Mouse (Mus musculus) kidney, adult 18-20 months (tissue): ENCODE measurements around the gene Rfng.
"Not testable (repeated sequence)": the region's sequence is repeated elsewhere in the genome, so short reads cannot be mapped to it uniquely, and the experiment has no call there.

Experiments
- DNase-seq: peaks from one replicate; pipeline ENCODE4 v3.0.0; 2021

The Rfng gene

DNA sequence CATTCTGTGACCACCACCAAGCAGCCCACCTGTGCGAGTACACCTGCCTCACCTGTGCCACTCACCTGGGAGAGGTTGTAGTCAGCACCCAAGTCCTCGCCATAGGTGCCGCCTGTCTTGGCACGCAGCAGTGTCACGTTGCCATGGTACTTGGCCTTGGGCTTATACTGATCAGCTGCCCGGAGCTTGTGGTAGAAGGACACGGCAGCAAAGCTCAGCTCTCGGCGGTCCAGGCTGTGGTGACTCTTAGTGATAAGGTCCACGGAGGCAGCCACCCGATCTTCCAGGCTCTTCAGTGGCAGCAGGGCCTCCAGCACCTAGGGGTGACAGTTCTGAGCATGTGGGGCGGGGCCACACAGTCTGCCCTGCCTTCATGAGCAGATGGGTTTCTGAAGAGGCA, 24.0 kb upstream of the Rfng start:
- no peak for DNase-seq

DNA sequence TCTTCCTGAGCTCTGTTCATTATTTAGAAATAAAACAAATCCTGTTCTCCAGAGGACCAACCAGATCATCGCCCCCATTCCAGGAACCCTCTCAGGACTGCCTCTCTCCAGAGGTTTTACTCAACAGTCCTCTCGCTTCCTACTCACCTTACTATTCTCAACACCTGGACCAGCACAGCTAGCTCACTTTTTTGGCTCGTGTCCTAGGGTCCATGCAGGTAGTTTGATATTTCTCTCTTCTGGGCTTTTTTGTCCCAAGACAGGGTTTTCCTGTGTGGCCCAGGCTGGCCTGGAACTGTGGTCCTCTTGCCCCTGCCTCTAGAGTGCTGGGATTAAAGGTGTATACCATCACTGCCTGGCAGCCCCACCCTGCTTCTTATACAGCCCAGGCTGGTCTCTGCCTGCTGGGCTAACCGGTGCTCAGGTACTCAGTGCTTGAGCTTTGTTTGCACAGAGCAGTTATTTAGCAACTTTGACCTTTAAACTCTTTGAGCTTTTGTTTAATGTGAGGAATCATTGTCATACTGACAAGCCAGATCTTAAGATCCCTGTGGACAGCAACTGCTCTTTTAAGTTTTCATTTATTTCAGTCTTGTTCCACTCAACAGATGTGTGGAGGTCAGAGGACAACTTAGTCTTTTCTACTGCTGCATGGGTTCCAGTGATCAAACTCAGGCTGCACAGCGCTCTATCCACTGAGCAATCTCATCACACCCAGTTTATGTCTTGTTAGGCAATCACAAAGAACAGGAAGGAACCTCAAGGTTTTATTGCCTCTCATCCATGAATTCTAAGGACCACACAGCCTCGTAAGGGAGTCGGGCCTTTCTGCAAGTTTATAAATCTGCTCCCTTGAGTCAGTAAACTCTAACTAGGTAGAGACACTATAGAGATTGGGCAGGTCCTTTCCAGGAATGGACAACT, 21.6 kb upstream of the Rfng start:
- DNase-seq = no peak

DNA sequence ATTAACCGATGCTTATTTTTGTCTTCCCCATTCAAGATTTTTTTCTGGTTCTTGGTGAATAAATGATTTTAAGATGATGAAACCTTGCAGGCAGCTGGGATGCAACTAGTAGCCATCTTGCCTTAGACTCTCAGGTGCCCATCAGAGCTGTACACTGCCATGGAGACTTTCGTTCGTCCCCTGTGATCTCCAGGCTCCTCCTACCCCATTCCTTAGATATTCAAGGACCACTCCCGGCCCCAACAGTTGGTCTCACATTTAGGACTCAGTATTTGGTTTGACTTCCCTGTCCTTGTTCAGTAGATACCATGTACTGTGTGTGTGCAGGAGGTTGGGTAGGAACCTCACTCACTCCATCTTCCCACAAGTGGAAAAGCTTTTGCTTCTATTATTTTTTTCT, 20.8 kb upstream of the Rfng start:
- DNase-seq = no peak

DNA sequence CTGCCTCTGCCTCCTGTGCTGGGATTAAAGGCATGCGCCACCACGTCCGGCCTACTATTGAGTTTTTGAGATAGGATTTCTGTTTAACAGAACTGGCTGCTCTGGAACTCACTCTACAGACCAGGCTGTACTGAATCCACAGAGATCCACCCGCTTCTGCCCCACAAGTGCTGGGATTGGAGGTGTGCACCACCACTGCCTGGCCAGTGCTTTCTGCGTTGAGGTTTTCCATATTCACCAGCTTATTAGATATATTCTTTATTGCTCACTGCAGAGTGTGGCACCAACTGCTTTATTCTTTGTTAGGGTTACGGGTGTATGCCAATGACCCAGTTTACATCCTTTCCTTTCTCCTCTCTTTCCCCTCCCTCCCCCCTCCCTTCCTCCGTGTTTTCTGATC, 20.3 kb upstream of the Rfng start:
- DNase-seq = no peak

DNA sequence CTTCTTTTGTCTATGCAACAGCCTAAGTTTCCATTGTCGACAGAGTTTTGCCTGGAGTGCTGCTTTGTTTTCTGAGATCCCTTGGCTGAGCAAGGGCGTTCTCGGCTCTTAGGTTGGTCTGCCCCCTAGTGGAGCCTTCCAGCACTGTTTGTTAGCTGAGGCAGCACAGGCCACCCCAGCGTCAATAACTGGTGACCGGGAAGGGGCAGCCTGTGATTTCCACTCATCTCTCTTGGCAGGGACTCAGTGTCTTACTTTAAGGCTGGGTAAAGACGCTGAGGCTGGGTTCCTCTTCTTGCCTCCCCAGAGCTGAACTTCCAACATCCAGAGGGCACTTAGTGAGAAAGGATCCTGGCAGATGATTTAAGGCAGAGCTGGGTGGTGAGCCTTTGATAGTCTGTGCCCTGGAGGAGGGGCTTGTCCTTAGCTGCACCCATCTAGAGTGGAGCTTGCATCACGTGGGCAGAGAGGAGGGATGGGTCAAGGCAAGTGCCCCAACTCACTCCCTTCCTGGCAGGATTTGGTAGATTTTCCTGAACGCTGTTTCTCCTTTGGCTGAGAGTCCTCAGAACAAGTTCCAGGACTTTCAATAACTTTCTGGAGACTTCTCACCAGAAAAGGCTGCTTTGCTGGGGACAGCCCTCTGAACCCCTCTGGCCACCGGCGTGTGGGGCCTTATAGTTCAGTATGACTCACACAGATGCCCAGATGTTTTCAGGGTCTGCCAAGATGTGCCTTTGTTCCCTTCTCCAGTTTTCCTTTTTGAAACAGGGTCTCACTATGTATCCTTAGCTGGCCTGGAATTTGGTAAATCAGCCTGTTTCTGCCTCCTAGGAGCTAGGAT, 16.3 kb upstream of the Rfng start:
- peak; percentile 93 for DNase-seq

DNA sequence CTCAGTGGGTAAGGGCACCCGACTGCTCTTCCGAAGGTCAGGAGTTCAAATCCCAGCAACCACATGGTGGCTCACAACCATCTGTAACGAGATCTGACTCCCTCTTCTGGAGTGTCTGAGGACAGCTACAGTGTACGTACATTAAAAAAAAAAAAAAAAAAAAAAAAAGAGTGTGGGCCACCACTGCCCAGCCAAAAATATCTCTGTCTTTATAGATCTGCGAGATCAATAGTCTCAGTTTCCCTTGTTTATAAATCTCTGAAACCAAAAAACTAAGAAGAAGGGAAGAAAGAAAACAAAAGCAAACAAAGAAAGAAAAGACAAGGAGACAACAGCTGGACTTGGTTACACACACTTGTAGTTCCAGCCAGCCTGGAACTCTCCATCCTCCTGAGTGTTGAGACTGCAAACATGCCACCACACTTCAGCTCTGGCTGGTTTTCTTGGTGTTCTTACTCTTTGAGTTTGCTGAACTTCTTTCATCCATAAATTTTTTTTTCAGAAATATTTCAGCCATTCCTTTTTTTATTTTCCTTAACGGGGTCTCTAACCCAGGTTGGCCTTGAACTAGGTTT, 15.4 kb upstream of the Rfng start:
- no peak for DNase-seq

DNA sequence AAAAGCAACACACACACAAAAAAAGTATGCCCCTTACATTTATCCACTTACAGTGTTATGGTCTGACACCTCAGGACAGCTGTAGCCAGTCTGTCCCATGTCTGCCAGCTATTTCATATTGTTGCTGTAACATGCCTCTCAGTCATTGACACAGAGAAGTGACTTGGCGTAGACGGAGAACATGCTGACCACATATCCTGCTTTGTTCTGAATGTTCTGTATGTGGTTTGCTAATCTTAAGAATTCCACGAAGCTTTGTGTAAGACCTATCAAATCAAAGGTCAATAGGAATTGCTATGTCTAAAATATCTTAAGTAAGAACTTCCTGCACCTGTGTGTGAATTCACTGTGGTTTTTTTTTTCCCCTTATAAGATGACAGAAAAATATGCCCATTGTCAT, 14.2 kb upstream of the Rfng start:
- no peak for DNase-seq

DNA sequence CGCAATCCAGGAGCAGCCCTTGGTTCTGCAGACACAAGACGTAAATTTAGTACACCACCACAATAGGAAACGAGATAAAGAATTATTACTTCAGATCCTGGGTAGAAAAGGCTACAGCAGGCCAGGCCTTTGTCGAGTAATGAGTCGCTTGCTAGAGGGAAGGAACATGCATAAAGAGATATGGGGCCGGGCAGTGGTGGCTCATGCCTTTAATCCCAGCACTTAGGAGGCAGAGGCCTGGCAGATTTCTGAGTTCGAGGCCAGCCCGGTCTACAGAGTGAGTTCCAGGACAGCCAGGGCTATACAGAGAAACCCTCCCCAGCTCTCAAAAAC, 12.6 kb upstream of the Rfng start:
- DNase-seq = no peak

DNA sequence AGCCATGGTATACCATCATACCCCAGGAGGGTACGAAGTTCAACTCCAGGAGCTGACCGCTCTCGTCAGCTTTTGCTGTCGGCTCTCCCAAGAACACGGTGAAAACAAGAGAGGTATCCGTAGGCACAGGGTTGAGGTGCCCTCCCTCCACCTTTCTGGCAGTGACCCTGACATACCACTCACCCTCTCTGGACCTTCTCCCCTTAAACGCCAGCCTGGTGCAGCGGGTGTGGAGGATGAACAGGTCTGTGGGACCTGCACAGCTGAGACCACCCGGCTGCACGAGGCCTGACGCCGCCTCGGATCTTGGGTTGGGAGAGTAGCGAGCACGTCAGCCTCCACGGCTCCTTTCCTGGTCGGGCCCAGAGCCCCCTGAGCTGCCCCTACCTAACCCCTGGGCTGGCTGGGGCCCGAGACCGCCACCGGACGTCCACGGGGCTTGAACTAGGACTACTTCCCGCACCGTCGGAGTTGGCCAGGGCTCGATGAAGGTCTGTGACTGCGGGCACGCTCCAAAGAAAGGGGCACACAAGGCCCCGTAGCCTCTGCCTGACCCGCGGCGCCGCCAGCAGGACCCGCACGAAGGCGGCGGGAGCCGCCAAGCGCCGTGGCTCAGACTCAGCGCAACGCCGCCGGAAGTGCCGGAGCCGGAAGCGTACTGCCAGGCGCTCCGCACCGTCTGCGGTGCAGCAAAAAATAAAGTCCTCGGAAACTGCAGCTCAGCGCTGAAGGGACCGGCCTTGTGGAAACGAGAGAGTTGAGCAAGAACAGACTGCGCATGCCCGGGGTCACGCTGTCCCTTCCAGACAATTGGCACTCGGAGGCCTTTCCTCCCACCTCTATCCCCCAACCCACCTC, 12.0 kb upstream of the Rfng start, which contains the start of gene Dus1l:
Gene Dus1l (minus strand): TSS at position 648 of the 858 bp plus-strand sequence.
- DNase-seq = peak; percentile 98

DNA sequence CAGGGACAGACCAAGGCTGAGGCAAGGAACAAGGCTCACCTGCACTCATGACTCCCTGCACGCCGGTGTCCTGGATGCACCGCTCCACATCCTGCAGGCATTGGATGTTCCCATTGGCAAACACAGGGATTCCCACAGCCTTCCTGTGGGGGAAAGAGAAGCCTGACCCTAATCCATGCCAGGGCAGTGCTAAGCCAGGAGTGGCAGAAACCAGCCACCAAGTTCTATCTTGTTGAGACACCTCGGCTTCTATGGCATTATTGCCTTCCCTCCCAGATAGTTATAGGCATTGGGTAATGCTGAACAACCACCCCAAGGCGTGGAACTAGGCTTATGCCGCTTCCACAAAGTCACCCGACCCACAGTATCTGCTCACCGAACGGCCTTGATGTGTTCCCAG, 8.6 kb upstream of the Rfng start:
- DNase-seq = no peak

DNA sequence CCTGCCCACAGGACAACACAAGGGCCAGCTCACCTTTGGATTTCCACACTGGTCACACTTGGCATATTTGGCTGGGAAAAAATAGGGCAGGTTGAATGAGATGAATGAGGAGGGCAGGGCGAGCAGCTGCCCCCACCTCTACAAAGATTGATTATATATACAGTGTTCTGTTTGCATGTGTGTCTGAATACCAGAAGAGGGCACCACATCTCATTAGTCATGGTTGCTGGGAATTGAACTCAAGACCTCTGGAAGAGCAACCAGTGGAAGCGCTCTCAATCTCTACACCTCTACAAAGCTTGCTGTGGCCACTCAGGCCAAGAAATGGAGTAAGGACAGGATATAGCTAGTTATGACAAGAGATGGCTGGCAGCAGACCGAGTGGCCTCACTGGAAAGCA, 5.8 kb upstream of the Rfng start:
- DNase-seq = no peak

DNA sequence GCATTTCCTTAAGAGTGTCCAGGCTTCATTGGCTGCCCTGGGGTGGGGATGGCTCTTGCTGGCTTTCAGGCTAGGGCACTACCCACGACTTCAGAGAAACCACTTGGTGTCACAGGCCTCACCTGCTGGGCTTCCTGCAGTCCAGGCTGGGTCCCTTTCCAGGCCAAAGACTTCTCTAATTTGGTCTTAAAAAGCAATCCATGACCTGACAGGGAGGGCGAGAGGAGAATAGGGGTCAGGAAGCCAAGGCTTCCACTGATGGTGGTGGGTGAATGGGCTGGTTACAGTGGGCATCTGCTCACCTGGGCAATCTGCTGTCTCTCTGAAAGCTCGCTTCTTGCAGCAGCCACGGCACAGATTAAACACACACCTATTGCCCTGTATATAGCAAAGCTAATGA, 5.3 kb upstream of the Rfng start:
- DNase-seq = no peak

DNA sequence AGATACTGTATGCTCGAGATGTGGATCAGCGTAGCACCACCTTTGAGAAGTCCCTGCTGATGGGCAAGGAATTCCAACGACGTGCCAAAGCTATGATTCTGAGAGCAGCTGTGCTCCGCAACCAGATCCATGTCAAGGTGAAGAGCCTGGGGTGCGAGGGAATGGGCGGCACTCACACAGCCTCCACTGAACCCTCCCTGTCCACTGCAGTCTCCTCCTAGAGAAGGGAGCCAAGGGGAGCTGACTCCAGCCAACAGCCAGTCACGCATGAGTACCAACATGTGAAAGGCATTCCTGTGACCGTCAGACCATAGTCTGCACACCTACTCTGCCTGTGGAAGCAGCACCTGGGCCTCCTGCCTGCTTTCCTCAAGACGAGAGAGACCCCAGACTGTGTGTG, 4.5 kb upstream of the Rfng start:
- peak; percentile 45 for DNase-seq

DNA sequence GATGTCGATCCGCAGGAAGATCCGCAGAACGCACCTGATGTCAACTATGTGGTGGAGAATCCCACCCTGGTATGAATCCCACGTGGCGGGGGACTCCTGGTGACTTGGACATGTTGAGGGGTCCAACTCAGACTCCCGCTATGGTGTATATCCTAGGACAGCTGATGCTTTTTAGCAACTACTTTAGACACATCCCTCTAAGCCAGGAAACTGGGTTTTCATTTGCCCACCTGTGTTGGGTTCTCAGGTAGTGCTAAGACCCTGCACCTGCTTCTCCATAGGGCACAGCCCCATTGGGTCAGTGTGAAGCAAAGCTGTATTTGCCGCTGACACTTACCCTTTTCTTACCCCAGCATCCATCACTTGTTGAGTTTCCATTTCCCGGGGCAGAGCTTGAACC, 1.1 kb upstream of the Rfng start:
- DNase-seq = no peak

DNA sequence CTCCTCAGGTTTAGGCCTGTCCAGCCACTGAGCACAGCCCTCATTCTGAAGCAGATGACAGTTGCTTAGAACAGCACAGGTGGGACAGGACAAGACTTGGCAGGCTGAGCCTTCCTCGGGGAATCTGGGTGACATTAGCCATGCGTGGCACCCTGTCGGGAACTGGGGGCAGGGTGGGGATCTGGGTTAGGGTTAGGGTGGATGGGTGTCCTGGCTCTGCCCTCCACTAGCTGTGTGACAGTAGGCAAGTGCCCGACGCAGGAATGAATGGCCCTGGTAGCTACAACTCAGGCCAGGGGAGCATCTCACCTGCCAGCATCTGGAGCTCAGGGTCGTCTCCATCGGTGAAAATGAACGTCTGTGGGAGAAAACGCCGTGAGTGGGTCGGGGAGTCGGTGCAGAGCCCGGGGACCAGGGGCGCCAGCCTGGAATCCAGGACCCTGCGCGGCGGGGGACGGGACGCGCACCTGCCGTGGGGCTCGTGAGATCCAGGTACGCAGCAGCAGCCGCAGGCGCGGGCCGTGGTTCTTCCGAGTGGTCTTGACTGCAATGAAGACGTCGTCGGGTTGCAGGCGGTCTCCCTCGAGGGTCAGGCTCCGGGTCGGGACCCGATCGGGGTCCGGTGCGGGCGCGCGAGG, 462 bp downstream of the Rfng start:
- DNase-seq = peak; percentile 23

DNA sequence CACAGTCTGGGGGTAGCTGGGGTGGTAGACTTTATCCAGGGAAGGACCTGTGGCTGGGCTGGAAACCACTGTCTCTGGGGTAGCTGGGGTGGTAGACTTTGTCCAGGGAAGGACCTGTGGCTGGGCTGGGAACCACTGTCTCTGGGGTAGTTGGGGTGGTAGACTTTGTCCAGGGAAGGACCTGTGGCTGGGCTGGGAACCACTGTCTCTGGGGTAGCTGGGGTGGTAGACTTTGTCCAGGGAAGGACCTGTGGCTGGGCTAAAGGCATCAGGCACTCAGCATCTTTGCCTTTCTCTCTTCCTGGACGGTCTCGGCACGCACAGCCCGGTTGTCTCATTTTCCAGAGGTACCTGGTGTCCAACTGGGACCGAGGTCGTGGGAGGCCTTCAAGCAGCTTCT, 2.6 kb downstream of the Rfng start:
- not testable (repeated sequence) for DNase-seq

DNA sequence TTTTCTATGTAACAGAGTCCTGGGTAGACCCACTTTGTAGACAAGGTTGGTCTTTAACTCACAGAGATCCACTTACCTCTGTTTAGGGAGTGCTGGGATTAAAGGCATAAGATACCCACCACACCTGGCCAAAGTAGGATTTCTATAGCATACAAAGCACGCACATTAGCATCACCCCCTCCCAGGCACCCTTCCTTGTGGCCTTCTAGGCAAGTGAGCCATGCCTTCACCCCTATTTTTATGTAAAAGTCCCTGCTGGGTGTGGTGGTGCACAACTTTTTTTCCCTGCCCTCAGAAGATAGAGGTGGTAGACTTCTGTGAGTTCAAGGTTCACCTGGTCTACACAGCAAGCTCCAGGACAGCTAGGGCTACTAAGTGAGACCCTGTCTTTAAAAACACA, 4.1 kb downstream of the Rfng start:
- DNase-seq = no peak

DNA sequence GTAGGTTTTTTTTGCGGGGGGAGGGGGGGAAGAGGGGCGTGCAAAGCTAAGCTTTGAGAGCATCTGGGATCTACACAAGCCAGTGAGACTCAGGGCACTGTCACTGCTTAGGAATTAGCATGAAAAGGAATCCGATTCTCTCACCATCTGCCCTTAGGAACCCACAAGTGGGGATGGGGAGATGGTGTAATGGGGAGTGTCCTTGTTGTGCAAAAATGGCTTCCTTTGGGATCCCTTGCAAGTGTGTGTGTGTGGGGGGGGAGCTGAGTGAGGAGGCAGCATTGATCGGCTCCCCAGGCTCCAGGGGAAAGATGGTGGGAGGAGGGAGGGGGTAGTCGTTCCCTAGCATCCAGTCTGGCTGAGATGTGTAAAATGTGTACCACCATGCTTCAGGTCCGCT, 6.9 kb downstream of the Rfng start:
- no peak for DNase-seq

DNA sequence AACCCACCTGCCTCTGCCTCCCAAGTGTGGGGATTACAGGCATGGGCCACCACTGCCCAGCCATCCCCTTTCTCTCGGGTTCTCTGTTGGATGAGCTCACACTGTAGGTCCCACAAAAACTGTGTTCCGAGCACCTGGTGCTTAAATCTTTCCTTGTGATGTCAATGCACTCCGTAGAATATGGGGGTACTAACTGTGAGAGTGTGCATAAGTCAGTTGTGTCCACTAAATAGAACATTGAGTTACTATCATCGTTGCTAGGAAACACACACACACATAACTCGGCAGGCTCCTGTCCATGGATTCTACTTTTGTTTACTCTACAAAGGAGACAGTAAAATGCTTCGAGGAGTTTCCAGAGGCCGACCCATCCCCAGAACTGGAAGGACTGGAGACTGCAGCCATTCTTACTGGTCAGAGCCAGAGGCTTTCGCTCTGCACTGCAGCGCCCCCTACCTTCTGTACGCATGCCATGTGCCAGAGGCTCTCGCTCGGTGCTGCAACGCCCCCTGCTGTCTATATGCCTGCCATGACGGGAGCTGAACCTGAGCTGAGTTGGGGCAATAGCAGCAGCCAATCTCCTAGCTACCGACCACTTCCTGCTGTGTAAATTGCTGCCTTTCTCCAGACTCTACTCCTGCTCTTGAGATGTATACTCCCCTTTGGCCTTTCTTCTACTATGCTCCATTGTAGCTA, 8.1 kb downstream of the Rfng start:
- DNase-seq = peak; percentile 95

DNA sequence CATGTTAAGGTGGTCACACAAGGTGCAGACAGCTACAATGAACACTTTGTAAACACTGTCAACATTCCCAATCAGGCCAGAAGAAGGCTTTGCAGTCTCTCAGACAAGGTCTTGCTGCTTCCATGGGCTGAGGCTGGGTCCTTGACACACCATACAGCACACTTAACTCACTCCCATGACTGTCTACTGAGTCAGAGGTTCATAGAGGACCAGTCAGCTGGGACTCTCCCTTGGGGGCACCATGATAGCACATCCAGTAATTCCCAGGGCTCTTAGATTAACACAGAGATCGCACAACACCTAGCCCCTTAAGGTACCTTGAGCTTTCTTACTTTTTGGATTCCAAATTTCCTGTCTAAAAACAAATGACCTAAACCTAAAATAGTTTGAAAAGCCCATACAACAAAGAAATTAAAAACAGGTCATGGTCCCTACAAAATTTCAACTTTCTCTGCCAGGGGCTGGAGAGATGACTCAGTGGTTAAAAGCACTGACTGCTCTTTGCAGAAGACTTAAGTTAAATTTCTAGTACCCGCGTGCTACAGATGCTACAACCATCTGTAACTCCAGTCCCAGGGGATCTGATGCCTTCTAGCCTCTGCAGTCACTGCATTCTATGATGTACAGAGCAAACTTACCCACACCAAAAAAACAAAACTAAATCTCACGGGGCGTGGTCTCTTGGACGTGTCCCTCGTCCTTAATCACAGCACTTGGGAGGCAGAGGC, 10.4 kb downstream of the Rfng start:
- no peak for DNase-seq

DNA sequence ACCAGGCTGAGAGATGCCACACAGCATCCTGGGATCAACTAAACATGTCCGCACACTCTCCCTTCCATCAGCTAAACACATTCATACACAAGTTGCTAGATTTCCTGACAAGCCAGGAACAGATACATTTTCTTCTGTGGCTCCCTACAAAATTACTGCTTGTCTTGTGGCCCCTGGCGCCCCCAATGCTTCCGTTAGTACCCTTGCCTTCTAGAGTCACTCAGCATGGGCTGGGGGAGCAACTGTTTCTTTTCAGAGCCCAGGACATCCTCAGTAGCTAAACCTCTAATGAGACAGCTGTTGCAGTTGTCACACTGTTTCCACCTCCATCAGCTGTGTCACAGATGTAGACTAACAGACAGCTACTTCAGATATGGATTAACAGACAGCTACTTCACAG, 11.3 kb downstream of the Rfng start:
- DNase-seq = no peak
